Mouse (Mus musculus): Measurements from ENCODE around the gene Cnga1.
"Not testable (repeated sequence)": the region's sequence is repeated elsewhere in the genome, so short reads cannot be mapped to it uniquely, and the experiment has no call there.

DNA sequence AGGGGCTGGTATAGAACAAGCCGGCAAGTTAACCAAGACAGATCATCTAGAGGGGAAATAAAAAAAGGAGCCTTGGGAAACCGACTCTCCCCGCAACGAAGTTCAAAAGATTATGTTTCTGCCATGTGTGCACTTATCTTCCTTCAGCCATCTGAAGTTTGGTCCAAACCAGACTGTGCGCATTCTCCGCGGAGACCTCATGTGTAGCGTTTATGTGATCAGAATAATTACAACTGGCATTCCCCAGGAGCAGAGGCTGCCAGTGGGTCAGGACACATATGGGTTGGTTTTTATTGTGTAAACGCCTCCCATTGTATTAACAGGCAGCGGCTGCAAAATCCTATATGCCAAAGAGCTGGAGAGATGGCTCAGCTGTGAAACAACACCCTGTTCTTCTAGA is 64.5 kb downstream of the Cnga1 start:
- TF ChIP-seq CTCF (IDR thresholded peaks at IDR 0.05; ENCODE audit: low read depth, low read length); POLR2A (IDR thresholded peaks at IDR 0.05; ENCODE audit: borderline replicate concordance, low read depth, low read length): not testable (repeated sequence)
